Mouse (Mus musculus): ENCODE measurements around the gene Dis3. TPM values are rescaled to one million over a fixed set of nuclear protein-coding genes. Genes with fewer than 3 reads are reported as not detected.

Gene Dis3
- total and polyA plus RNA-seq, 3 experiments = 42.2 to 159 (median 79.6) TPM

GRCm38 (mm10) chr14:99103050-99103449 lies 3.5 kb upstream of the Dis3 start (continued):
- TF ChIP-seq RAD21 (IDR thresholded peaks at IDR 0.05; ENCODE audit: low read depth, low read length) (no peak), MAZ (IDR thresholded peaks at IDR 0.05; ENCODE audit: low read depth, low read length) (no peak), MYB (IDR thresholded peaks at IDR 0.05; ENCODE audit: low read depth, low read length) (no peak), JUND (IDR thresholded peaks at IDR 0.05; ENCODE audit: low read depth, low read length) (no peak), ZKSCAN1 (IDR thresholded peaks at IDR 0.05; ENCODE audit: low read depth, low read length) (no peak), ELF1 (IDR thresholded peaks at IDR 0.05; ENCODE audit: low read depth, low read length) (no peak), TAL1 (IDR thresholded peaks at IDR 0.05; ENCODE audit: low read length) (no peak), USF2 (IDR thresholded peaks at IDR 0.05; ENCODE audit: borderline replicate concordance in 1 of 2, insufficient read depth in 1 of 2, low read depth in 1 of 2, low read length in 2 of 2) (no peak), CHD1 (IDR thresholded peaks at IDR 0.05; ENCODE audit: low read depth, low read length) (no peak), NELFE (IDR thresholded peaks at IDR 0.05; ENCODE audit: low read depth, low read length) (no peak), GATA1 (IDR thresholded peaks at IDR 0.05; ENCODE audit: low read depth, low read length) (no peak), SMC3 (IDR thresholded peaks at IDR 0.05; ENCODE audit: low read depth, low read length) (no peak)

- peak overlapping the region; percentile 8 for H3K27ac ChIP-seq (ENCODE audit: control insufficient read depth, low read depth, low read length)
- peak overlapping the region; percentile 57 for H3K9ac ChIP-seq (ENCODE audit: control insufficient read depth, low read depth, low read length, poor library complexity, severe bottlenecking)
- H3K27me3 ChIP-seq (ENCODE audit: control insufficient read depth in 1 of 2, insufficient read depth in 2 of 2, low read length in 2 of 2) = no peaks in the 10 kb centered on the region
- peaks cover 19% of the 10 kb centered on the region for H3K79me2 ChIP-seq (ENCODE audit: control insufficient read depth, insufficient read depth, low read length, poor library complexity)
- H3K4me3 ChIP-seq (ENCODE audit: control insufficient read depth in 1 of 2, insufficient read depth in 1 of 2, low read depth in 2 of 2, low read length in 2 of 2) = peak overlapping the region; percentile 76 to 96
- peak; percentile 70 for DNase-seq (ENCODE audit: low read depth, low spot score)
- H3K9me3 ChIP-seq (replicated peaks; ENCODE audit: insufficient read depth, low read length) = no peaks in the 10 kb centered on the region
- H3K36me3 ChIP-seq (ENCODE audit: control insufficient read depth in 1 of 2, insufficient read depth in 2 of 2, low read length in 2 of 2) = peaks cover 16 to 33% of the 10 kb centered on the region in 2 experiments
- peaks cover 17 to 19% of the 10 kb centered on the region in 2 experiments for H3K4me1 ChIP-seq (ENCODE audit: control insufficient read depth in 1 of 2, insufficient read depth in 2 of 2, low read length in 2 of 2)
- TF ChIP-seq ZC3H11A (IDR thresholded peaks at IDR 0.05; ENCODE audit: low read depth, low read length) = no peak
- no peak for TF ChIP-seq BHLHE40 (IDR thresholded peaks at IDR 0.05; ENCODE audit: borderline replicate concordance, low read depth, low read length)
- TF ChIP-seq POLR2AphosphoS5 (IDR thresholded peaks at IDR 0.05; ENCODE audit: borderline replicate concordance, low read depth, low read length) = no peak
- no peak for TF ChIP-seq UBTF (IDR thresholded peaks at IDR 0.05; ENCODE audit: borderline replicate concordance, insufficient read depth, low read depth, low read length)
- TF ChIP-seq HCFC1 (IDR thresholded peaks at IDR 0.05; ENCODE audit: low read depth, low read length) = peak; percentile 74
- TF ChIP-seq GABPA (IDR thresholded peaks at IDR 0.05; ENCODE audit: low read depth, low read length) = no peak
- TF ChIP-seq ZNF384 (IDR thresholded peaks at IDR 0.05; ENCODE audit: low read depth, low read length) = 0 out of 2 replicates have a peak, but pooled peaks have one; percentile 34
- peak; percentile 84; the same call in 1 of the 2 replicates for TF ChIP-seq SIN3A (IDR thresholded peaks at IDR 0.05; ENCODE audit: low read length)
- no peak for TF ChIP-seq ZKSCAN1 (IDR thresholded peaks at IDR 0.05; ENCODE audit: low read depth, low read length)
- no peak for TF ChIP-seq USF2 (IDR thresholded peaks at IDR 0.05; ENCODE audit: borderline replicate concordance in 1 of 2, insufficient read depth in 1 of 2, low read depth in 1 of 2, low read length in 2 of 2)
- no peak for TF ChIP-seq POLR2A (IDR thresholded peaks at IDR 0.05; ENCODE audit: control insufficient read depth in 1 of 2, insufficient read depth in 1 of 2, low read depth in 1 of 2, low read length in 2 of 2, poor library complexity in 1 of 2)
- TF ChIP-seq USF1 (IDR thresholded peaks at IDR 0.05; ENCODE audit: low read depth, low read length) = no peak
- TF ChIP-seq KAT2A (conservative IDR thresholded peaks at IDR 0.05; ENCODE audit: low read depth, low read length) = 0 out of 2 replicates have a peak, but pooled peaks have one; percentile 48
- no peak for TF ChIP-seq ZMIZ1 (IDR thresholded peaks at IDR 0.05; ENCODE audit: low read depth, low read length)
- TF ChIP-seq NELFE (IDR thresholded peaks at IDR 0.05; ENCODE audit: low read depth, low read length) = no peak; the same call in 1 of the 2 replicates
- no peak for TF ChIP-seq POLR2AphosphoS2 (IDR thresholded peaks at IDR 0.05; ENCODE audit: low read length)
- TF ChIP-seq TBP (IDR thresholded peaks at IDR 0.05; ENCODE audit: low read depth, low read length) = no peak
- no peak for TF ChIP-seq GATA1 (IDR thresholded peaks at IDR 0.05; ENCODE audit: low read depth, low read length)
- no peak for TF ChIP-seq CHD2 (IDR thresholded peaks at IDR 0.05; ENCODE audit: low read length)
- no peak for TF ChIP-seq MEF2A (IDR thresholded peaks at IDR 0.05; ENCODE audit: extremely low read depth, insufficient replicate concordance, low read depth, low read length, poor library complexity, severe bottlenecking)
- TF ChIP-seq EP300 (IDR thresholded peaks at IDR 0.05; ENCODE audit: low read depth in 1 of 2, low read length in 2 of 2) = 0 out of 4 replicates have a peak, but pooled peaks of 1 of the 2 experiments have one; percentile 10
- no peak for TF ChIP-seq MAZ (IDR thresholded peaks at IDR 0.05; ENCODE audit: low read depth, low read length)
- 0 out of 2 replicates have a peak, but pooled peaks have one; percentile 11 for TF ChIP-seq ETS1 (IDR thresholded peaks at IDR 0.05; ENCODE audit: low read depth, low read length)
- TF ChIP-seq CHD1 (IDR thresholded peaks at IDR 0.05; ENCODE audit: low read depth, low read length) = peak; percentile 60; the same call in 1 of the 2 replicates
- no peak for TF ChIP-seq MAFK (IDR thresholded peaks at IDR 0.05; ENCODE audit: borderline replicate concordance, low read depth, low read length)
- TF ChIP-seq RCOR1 (IDR thresholded peaks at IDR 0.05; ENCODE audit: low read depth, low read length) = no peak
- TF ChIP-seq MXI1 (IDR thresholded peaks at IDR 0.05; ENCODE audit: low read depth, low read length) = no peak; the same call in 1 of the 2 replicates
Measured at GRCm38 (mm10) chr14:99099967-99100587, 507 bp upstream of the Dis3 start.

All from MEL (cell line).